ENCODE assay signal across 13 mouse cellular contexts in genomic region chr3:28485716-28486115, GRCm38 (mm10).
A peak's percentile ranks its signal among the peaks of the same experiment; 100 is the strongest.
DNase-seq lines count a peak whose midpoint lies in the region; ATAC-seq lines count a peak whose summit lies in the region.
"Had no signal": no experiment of that assay in that cellular context is flagged by ENCODE, and none has a peak within 500 bp of the region (broad histone marks: within the 10 kb centered on the region; RNA-seq: fewer than 3 reads in every experiment).

No protein-coding gene starts in this region.

- H3K4me2 ChIP-seq in embryonic facial prominence, embryonic 15.5 days (replicated peaks) = no peak overlapping the region
- no peak overlapping the region for H3K4me2 ChIP-seq in heart, embryonic 12.5 days
- H3K4me2 ChIP-seq: forebrain, embryonic 13.5 days; intestine, embryonic 15.5 days; liver, embryonic 15.5 days had no signal

- H3K36me3 ChIP-seq in embryonic facial prominence, embryonic 15.5 days = no peaks in the 10 kb centered on the region
- H3K36me3 ChIP-seq in heart, embryonic 12.5 days = no peaks in the 10 kb centered on the region
- H3K36me3 ChIP-seq: intestine, embryonic 15.5 days; liver, embryonic 15.5 days had no signal

- no peak overlapping the region for H3K4me3 ChIP-seq in embryonic facial prominence, embryonic 15.5 days (replicated peaks)
- no peak overlapping the region for H3K4me3 ChIP-seq in heart, embryonic 12.5 days
- H3K4me3 ChIP-seq: forebrain, embryonic 13.5 days; intestine, embryonic 15.5 days; liver, embryonic 15.5 days had no signal

- 56% methylated on average over 7 of the region's 7 CpGs for WGBS in embryonic facial prominence, embryonic 15.5 days
- 34% methylated on average over 7 of the region's 7 CpGs for WGBS in heart, embryonic 12.5 days

- no peaks in the 10 kb centered on the region for H3K4me1 ChIP-seq in embryonic facial prominence, embryonic 15.5 days
- peaks cover 7% of the 10 kb centered on the region for H3K4me1 ChIP-seq in heart, embryonic 12.5 days (replicated peaks)
- H3K4me1 ChIP-seq: intestine, embryonic 15.5 days; liver, embryonic 15.5 days had no signal

- H3K9ac ChIP-seq in embryonic facial prominence, embryonic 15.5 days = no peak overlapping the region
- no peak overlapping the region for H3K9ac ChIP-seq in heart, embryonic 12.5 days
- H3K9ac ChIP-seq: forebrain, embryonic 13.5 days; intestine, embryonic 15.5 days; liver, embryonic 15.5 days had no signal

- no peaks in the 10 kb centered on the region for H3K27me3 ChIP-seq in embryonic facial prominence, embryonic 15.5 days
- no peaks in the 10 kb centered on the region for H3K27me3 ChIP-seq in heart, embryonic 12.5 days (replicated peaks)
- H3K27me3 ChIP-seq: forebrain, embryonic 13.5 days; intestine, embryonic 15.5 days; liver, embryonic 15.5 days had no signal

- DNase-seq in right cerebral cortex, adult 18-20 months = peak; percentile 35
- no peak for DNase-seq in right cerebral cortex, postnatal 36 days (ENCODE audit: low spot score in 2 of 2)
- DNase-seq in neural tube, embryonic 10.5 days (ENCODE audit: extremely low spot score, low spot score) = no peak
- DNase-seq in adrenal gland, adult 2 months = no peak
- DNase-seq in kidney, postnatal 25 days = no peak
- DNase-seq: left cerebral cortex, postnatal 4 days; right cerebral cortex, postnatal 4 days had no signal

- peak; percentile 72; the same call in 1 of the 2 replicates for ATAC-seq in embryonic facial prominence, embryonic 15.5 days (ENCODE audit: insufficient number of reproducible peaks, low FRiP score, low TSS enrichment, low read depth)
- ATAC-seq in heart, embryonic 12.5 days (ENCODE audit: insufficient number of reproducible peaks, low FRiP score) = no peak
- ATAC-seq: forebrain, embryonic 13.5 days; intestine, embryonic 15.5 days had no signal

- H3K9me3 ChIP-seq in embryonic facial prominence, embryonic 15.5 days (replicated peaks) = no peaks in the 10 kb centered on the region
- 0 out of 2 replicates have a peak, but pooled peaks cover 3% of the 10 kb centered on the region for H3K9me3 ChIP-seq in heart, embryonic 12.5 days (replicated peaks)
- H3K9me3 ChIP-seq: intestine, embryonic 15.5 days; liver, embryonic 15.5 days had no signal

- H3K27ac ChIP-seq in embryonic facial prominence, embryonic 15.5 days (replicated peaks) = 0 out of 2 replicates have a peak overlapping the region, but pooled peaks have one; percentile 34
- H3K27ac ChIP-seq in heart, embryonic 12.5 days (ENCODE audit: poor library complexity, severe bottlenecking) = peak overlapping the region; percentile 81
- H3K27ac ChIP-seq: forebrain, embryonic 13.5 days; intestine, embryonic 15.5 days; liver, embryonic 15.5 days; macrophage had no signal
